Mouse (Mus musculus) megakaryocyte, embryonic 14.5 days (primary cell): ENCODE measurements around the gene Cacng2.

Experiments
- FLI1 ChIP-seq: IDR thresholded peaks from 2 replicates; pipeline ENCODE4 v1.6.1; 2012; ENCODE audit warnings: low read length, inconsistent platforms, mixed read lengths
- GATA1 ChIP-seq: IDR thresholded peaks from 3 replicates; pipeline ENCODE4 v1.6.1; 2012; ENCODE audit warnings: mixed read lengths, low read length, inconsistent platforms, borderline replicate concordance

- TF ChIP-seq GATA1 (no peak), FLI1 (no peak)
Observed at GRCm38 (mm10) chr15:77945711-77946110, 174.1 kb downstream of the Cacng2 start.
